Mouse (Mus musculus): ENCODE measurements around the gene Serpinb1a.

DNA sequence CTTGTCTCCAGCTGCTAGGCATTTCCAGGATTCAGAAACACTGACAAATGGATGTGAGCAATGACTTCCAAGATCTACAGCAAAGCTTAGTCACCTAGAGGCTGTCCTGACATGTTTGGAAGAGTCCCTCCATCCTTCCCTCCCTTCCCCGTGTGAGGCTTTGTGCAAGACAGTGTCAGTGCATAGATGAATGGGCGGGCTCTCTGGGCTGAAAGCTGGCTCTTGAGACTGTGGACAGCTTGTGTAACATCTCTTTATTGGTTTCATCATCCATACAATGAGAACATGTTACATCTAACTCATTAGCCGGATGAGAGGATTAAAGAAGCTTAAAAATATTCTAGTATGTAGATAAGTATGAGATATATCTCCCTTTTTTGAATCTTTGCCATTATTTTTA is 18.2 kb downstream of the Serpinb1a start:
- no peak for TF ChIP-seq CTCF (IDR thresholded peaks at IDR 0.05; ENCODE audit: low read depth, low read length)
- TF ChIP-seq POLR2A (IDR thresholded peaks at IDR 0.05; ENCODE audit: extremely low read depth, insufficient read depth, low read length): no peak
